Mouse (Mus musculus): ENCODE results near the gene Crebrf. TPM values are rescaled to one million over a fixed set of nuclear protein-coding genes. Genes with fewer than 3 reads are reported as not detected.

Crebrf gene
- polyA plus RNA-seq, 1 experiment from 2014 or later = 5.4 TPM

DNA sequence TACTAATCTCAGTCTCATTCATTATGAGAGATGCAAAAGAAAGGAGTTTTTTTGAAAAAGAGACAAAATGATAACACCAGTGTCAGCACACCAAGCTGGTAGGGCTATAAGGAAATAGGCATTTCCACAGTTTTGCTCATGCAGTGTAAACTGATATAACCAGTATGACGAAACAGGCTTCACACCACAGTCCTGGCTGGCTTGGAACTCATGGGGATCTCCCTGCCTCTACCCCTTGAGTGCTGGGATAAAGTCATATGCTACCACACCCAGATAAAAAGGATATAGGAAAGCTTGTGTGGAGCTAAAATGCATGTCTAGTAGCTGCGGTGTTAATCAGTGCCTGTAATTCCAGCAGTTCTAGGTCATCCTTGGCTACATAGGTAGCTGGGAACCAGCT lies 64.0 kb downstream of the Crebrf start:
- no peak overlapping the region for H3K27ac ChIP-seq (ENCODE audit: poor library complexity, severe bottlenecking)
- H3K4me3 ChIP-seq = no peak overlapping the region
- no peak overlapping the region for H3K4me2 ChIP-seq
- ATAC-seq (ENCODE audit: insufficient number of reproducible peaks, low FRiP score) = no peak
- H3K36me3 ChIP-seq = peaks cover 17% of the 10 kb centered on the region
- H3K27me3 ChIP-seq (replicated peaks) = no peaks in the 10 kb centered on the region
- H3K9me3 ChIP-seq (replicated peaks) = no peaks in the 10 kb centered on the region
- H3K4me1 ChIP-seq (replicated peaks) = peaks cover 11% of the 10 kb centered on the region
- no peak overlapping the region for H3K9ac ChIP-seq
- WGBS = 78% methylated on average over 2 of the region's 2 CpGs

DNA sequence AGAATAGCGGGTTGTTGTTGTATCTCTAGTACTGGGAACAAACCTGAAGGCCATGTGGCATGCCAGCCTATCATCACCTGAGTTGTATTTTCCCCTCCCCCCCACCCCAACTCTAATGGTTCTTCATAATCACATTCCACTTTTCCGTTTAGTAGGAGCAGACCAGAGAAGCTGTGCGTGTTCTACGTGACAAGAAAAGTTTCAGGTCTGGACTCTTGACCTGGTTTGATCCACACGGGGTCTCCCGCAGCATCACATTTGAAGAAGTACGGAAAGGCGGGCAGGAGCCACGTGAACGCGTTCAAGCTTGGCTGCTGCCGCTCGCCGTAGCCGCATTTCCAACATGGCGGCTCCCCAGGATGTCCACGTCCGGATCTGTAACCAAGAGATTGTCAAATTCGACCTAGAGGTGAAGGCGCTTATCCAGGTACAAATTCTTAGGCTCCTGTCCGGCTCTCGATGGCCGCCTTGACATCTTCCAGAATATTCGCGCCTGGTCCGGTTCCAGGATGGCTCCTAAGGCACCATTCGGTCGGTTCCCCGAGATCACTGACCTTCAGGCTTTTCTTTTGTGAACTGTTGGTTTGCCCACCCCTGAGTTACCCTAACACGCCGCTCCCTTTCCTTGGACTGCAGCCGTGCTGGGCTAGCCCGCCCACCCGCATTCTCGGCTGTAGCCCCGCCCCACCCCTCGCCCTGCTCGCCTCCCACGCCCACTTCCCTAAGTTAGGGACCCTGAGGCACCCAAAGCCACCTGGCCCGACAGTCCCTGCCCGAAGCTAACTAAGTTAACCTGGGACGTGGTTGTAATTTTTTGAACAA lies 65.5 kb downstream of the Crebrf start, which contains the start of gene Bnip1:
Gene Bnip1 (plus strand): TSS at position 317 of the 822 bp plus-strand sequence.
- Histone ChIP-seq H3K4me2 (peak within 1 kb of the TSS; percentile 83), H3K27me3 (replicated peaks) (no peaks in the 10 kb centered on the region)
- WGBS = under 1% methylated on average over 42 of the region's 42 CpGs

GRCm38 (mm10) chr17:26781610-26782043 lies 66.2 kb downstream of the Crebrf start:
- peaks cover 11% of the 10 kb centered on the region for H3K4me1 ChIP-seq (replicated peaks)
- ATAC-seq (ENCODE audit: insufficient number of reproducible peaks, low FRiP score) = no peak
- H3K4me3 ChIP-seq = peak overlapping the region; percentile 88
- peak overlapping the region; percentile 92 for H3K27ac ChIP-seq (ENCODE audit: poor library complexity, severe bottlenecking)
- H3K4me2 ChIP-seq = peak overlapping the region; percentile 83
- no peaks in the 10 kb centered on the region for H3K9me3 ChIP-seq (replicated peaks)
- no peaks in the 10 kb centered on the region for H3K27me3 ChIP-seq (replicated peaks)
- H3K9ac ChIP-seq = peak overlapping the region; percentile 91
- WGBS = 17% methylated on average over 5 of the region's 5 CpGs
- peaks cover 36% of the 10 kb centered on the region for H3K36me3 ChIP-seq

More for the DNA sequence above, 65.5 kb downstream of the Crebrf start, which contains the start of gene Bnip1:
- H3K9ac ChIP-seq = peak within 1 kb of the TSS; percentile 91
- peak within 1 kb of the TSS; percentile 92 for H3K27ac ChIP-seq (ENCODE audit: poor library complexity, severe bottlenecking)
- ATAC-seq (ENCODE audit: insufficient number of reproducible peaks, low FRiP score) = peak; percentile 80
- peaks cover 11% of the 10 kb centered on the region for H3K4me1 ChIP-seq (replicated peaks)
- H3K36me3 ChIP-seq = peaks cover 30% of the 10 kb centered on the region
- peak within 1 kb of the TSS; percentile 88 for H3K4me3 ChIP-seq
- H3K9me3 ChIP-seq (replicated peaks) = no peaks in the 10 kb centered on the region

DNA sequence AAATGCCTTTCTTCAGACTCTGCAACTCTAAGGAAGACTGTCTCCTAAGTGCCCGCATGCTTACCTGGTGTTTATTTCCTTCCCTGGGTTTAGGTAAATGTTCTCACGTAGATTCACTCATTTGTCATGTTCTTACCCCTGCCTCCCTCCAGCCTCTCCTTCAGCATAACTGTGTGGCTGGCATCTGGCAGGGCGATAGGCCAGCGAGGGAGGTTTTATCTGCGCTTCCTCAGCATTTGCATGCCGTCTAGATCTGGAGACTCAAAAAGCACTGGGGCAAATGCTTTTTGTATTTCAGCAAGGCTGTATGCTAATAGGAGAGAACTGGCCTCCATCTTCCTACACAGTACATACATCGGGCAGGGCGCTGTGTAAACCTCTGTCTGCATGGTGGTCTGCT lies 69.1 kb downstream of the Crebrf start:
- Histone ChIP-seq H3K27ac (ENCODE audit: poor library complexity, severe bottlenecking) (no peak overlapping the region), H3K9me3 (replicated peaks) (no peaks in the 10 kb centered on the region), H3K27me3 (replicated peaks) (no peaks in the 10 kb centered on the region), H3K4me2 (no peak overlapping the region), H3K4me3 (no peak overlapping the region), H3K36me3 (peaks cover 58% of the 10 kb centered on the region), H3K9ac (no peak overlapping the region), H3K4me1 (replicated peaks) (peaks cover 11% of the 10 kb centered on the region)
- 87% methylated on average over 8 of the region's 8 CpGs for WGBS
- no peak for ATAC-seq (ENCODE audit: insufficient number of reproducible peaks, low FRiP score)

DNA sequence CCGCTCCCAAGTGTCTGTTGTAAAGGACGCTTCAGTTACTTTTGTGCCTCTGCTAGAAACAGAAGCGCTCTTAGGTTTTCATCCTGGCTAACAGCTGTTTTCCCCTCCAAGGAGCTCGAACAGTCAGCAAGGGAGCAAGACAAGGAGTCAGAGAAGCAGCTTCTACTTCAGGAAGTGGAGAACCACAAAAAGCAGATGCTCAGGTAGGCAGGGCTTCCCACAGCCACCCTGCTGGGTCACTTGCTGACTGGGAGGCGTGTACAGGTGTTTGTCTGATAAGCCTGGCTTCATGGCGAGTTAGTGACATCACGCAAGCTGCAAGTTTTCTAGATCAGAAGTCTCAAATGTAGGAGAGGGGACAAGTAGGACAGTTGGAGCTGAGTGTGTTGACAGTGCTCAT lies 71.1 kb downstream of the Crebrf start:
- Histone ChIP-seq H3K9me3 (replicated peaks) (no peaks in the 10 kb centered on the region), H3K27ac (ENCODE audit: poor library complexity, severe bottlenecking) (no peak overlapping the region), H3K36me3 (peaks cover 79% of the 10 kb centered on the region), H3K4me1 (replicated peaks) (peaks cover 6% of the 10 kb centered on the region), H3K27me3 (replicated peaks) (no peaks in the 10 kb centered on the region), H3K9ac (no peak overlapping the region), H3K4me3 (no peak overlapping the region), H3K4me2 (no peak overlapping the region)
- ATAC-seq (ENCODE audit: insufficient number of reproducible peaks, low FRiP score) = no peak
- WGBS = 85% methylated on average over 7 of the region's 7 CpGs

DNA sequence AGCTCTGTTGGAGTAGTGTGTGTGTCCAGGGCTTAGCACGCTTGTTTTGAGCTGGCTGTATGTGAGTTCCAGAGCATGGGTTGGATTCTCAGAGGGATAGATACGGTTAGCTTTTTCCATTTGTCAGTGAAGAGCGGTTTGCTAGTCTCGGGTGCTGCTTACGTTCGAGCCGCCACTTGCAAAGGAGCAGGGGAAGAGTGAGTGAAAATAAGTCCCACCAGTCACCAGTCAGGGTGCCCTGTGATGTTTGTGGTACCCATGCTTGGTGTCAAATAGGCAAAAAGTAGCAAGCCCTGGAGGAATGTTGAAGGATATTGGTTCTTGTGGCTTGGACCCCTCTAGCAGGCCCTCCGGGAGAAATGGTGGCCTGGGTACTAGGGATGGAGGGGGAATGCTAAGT lies 73.5 kb downstream of the Crebrf start:
- H3K9me3 ChIP-seq (replicated peaks) = no peaks in the 10 kb centered on the region
- peaks cover 87% of the 10 kb centered on the region for H3K36me3 ChIP-seq
- no peak overlapping the region for H3K9ac ChIP-seq
- H3K27me3 ChIP-seq (replicated peaks) = no peaks in the 10 kb centered on the region
- 93% methylated on average over 8 of the region's 8 CpGs for WGBS
- no peak overlapping the region for H3K4me2 ChIP-seq
- no peak overlapping the region for H3K4me3 ChIP-seq
- no peak overlapping the region for H3K27ac ChIP-seq (ENCODE audit: poor library complexity, severe bottlenecking)
- no peak for ATAC-seq (ENCODE audit: insufficient number of reproducible peaks, low FRiP score)
- H3K4me1 ChIP-seq (replicated peaks) = no peaks in the 10 kb centered on the region

DNA sequence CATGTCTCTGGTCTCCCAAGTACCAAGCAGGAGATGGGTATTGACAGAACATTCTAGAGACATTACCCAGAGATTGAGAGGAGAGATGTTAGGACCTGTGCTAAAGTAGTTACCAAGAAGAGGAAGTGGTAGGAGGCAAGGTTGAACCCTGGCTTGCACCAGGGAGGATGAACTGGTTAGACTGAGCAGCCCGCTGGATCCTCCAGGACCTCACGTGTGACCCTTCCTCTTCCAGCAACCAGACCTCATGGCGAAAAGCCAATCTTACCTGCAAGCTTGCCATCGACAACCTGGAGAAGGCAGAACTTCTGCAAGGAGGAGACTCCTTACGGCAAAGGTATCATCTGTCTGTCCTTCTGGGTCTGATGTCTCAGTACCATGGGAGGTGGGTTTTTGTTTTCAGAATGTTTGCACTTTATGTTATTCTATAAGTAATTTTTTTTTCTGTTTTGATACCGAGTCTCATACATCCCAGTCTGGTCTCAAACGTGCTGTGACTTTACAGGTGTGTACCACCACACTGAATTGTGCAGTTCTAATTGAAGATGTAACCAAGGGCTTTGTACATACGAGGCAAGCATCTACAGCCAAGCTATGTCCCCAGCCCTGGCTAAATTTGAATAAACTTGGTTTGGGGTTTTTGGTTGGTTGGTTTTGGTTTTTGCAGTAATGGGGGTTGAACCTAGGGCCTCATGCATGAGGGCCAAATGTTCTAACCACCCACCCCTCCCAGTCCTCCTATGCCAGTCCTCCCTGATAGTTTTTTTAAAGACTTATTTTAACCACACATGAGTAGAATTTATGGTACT lies 74.2 kb downstream of the Crebrf start:
- H3K27me3 ChIP-seq (replicated peaks) = no peaks in the 10 kb centered on the region
- WGBS = 88% methylated on average over 8 of the region's 8 CpGs
- no peak overlapping the region for H3K4me2 ChIP-seq
- H3K9ac ChIP-seq = no peak overlapping the region
- H3K27ac ChIP-seq (ENCODE audit: poor library complexity, severe bottlenecking) = no peak overlapping the region
- H3K4me1 ChIP-seq (replicated peaks) = 0 out of 2 replicates have a peak, but pooled peaks cover 4% of the 10 kb centered on the region
- no peaks in the 10 kb centered on the region for H3K9me3 ChIP-seq (replicated peaks)
- peaks cover 80% of the 10 kb centered on the region for H3K36me3 ChIP-seq
- no peak overlapping the region for H3K4me3 ChIP-seq
- no peak for ATAC-seq (ENCODE audit: insufficient number of reproducible peaks, low FRiP score)

DNA sequence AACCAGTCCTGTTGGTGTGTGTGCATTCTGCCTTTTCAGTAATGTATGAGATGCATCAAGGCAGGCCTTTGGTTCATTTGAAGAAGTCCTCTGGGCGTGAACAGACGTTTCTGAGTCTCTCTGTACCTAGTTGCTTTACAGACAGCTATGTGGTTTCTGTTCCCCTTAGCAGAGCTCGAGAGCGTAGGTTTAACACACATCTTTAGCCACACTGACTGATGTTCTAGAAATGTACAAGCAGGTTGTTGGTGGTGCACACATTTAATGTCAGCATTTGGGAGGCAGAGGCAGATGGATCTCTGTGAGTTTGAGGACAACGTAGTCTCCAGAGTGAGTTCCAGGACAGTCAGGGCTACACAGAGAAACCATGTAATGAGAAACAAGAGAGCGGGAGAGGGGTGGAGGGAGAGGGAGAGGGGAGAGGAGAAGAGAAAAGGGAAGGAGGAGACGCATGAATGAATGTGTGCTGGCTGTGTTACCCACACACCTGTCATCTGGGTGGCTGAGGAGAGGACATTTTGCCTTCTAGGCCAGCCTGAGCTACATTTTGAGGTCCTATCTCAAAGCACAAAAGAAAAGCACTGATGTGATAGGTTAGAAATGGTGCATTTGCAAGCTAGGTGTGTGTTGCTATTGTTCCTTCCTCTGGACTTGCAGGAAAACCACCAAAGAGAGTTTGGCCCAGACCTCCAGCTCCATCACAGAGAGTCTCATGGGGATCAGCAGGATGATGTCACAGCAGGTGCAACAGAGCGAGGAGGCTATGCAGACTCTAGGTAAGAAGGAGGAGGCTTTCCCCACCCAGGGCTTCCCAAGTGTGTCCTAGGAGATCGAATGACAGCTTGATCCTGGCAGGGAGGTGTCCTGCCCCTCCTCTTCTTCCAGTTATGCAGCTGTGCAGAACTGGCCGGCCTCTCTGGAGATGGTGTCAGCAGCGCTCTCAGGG lies 75.1 kb downstream of the Crebrf start:
- H3K36me3 ChIP-seq = peaks cover 72% of the 10 kb centered on the region
- ATAC-seq (ENCODE audit: insufficient number of reproducible peaks, low FRiP score) = no peak
- no peak overlapping the region for H3K9ac ChIP-seq
- no peaks in the 10 kb centered on the region for H3K27me3 ChIP-seq (replicated peaks)
- H3K4me1 ChIP-seq (replicated peaks) = peaks cover 11% of the 10 kb centered on the region
- no peak overlapping the region for H3K4me3 ChIP-seq
- H3K4me2 ChIP-seq = no peak overlapping the region
- H3K27ac ChIP-seq (ENCODE audit: poor library complexity, severe bottlenecking) = no peak overlapping the region
- H3K9me3 ChIP-seq (replicated peaks) = no peaks in the 10 kb centered on the region
- 84% methylated on average over 11 of the region's 11 CpGs for WGBS

- ATAC-seq (ENCODE audit: insufficient number of reproducible peaks, low FRiP score) = no peak
- WGBS = 75% methylated on average over 7 of the region's 7 CpGs
- H3K9me3 ChIP-seq (replicated peaks) = no peaks in the 10 kb centered on the region
- H3K4me1 ChIP-seq (replicated peaks) = peaks cover 14% of the 10 kb centered on the region
- no peak overlapping the region for H3K27ac ChIP-seq (ENCODE audit: poor library complexity, severe bottlenecking)
- H3K9ac ChIP-seq = no peak overlapping the region
- no peaks in the 10 kb centered on the region for H3K27me3 ChIP-seq (replicated peaks)
- no peak overlapping the region for H3K4me2 ChIP-seq
- H3K4me3 ChIP-seq = no peak overlapping the region
- peaks cover 64% of the 10 kb centered on the region for H3K36me3 ChIP-seq
Observed at GRCm38 (mm10) chr17:26791580-26791979, 76.1 kb downstream of the Crebrf start.

- ATAC-seq (ENCODE audit: insufficient number of reproducible peaks, low FRiP score) = no peak
- Histone ChIP-seq H3K9ac (no peak overlapping the region), H3K27me3 (replicated peaks) (no peaks in the 10 kb centered on the region), H3K4me2 (no peak overlapping the region), H3K4me3 (no peak overlapping the region), H3K36me3 (peaks cover 59% of the 10 kb centered on the region), H3K4me1 (replicated peaks) (peaks cover 19% of the 10 kb centered on the region), H3K9me3 (replicated peaks) (no peaks in the 10 kb centered on the region), H3K27ac (ENCODE audit: poor library complexity, severe bottlenecking) (no peak overlapping the region)
- 87% methylated on average over 15 of the region's 15 CpGs for WGBS
Observed at GRCm38 (mm10) chr17:26792096-26792495, 76.6 kb downstream of the Crebrf start.

Measured in heart, embryonic 12.5 days (tissue).